ENCODE assay signal across 23 mouse cellular contexts in genomic region chr2:152888774-152889173, GRCm38 (mm10). TPM values are rescaled to one million over a fixed set of nuclear protein-coding genes. Genes with fewer than 3 reads are reported as not detected.
"Had no signal": no experiment of that assay in that cellular context is flagged by ENCODE, and none has a peak within 500 bp of the region (broad histone marks: within the 10 kb centered on the region; RNA-seq: fewer than 3 reads in every experiment).

No protein-coding gene starts in this region.

- H3K4me1 ChIP-seq: lung, embryonic 15.5 days; megakaryocyte, embryonic 14.5 days; midbrain, embryonic 13.5 days; midbrain, embryonic 15.5 days; neural tube, embryonic 12.5 days; stomach, embryonic 15.5 days had no signal

- H3K4me2 ChIP-seq: lung, embryonic 15.5 days; midbrain, embryonic 11.5 days; midbrain, embryonic 13.5 days; midbrain, embryonic 15.5 days; neural tube, embryonic 12.5 days; stomach, embryonic 15.5 days had no signal

- DNase-seq: lung, adult 2 months; lung, postnatal 14 days; lung, postnatal 36 days; right cerebral cortex, postnatal 14 days; thymus, adult 2 months; thymus, postnatal 25 days; thymus, postnatal 4 days had no signal

- H3K27ac ChIP-seq: lung, embryonic 15.5 days; macrophage; midbrain, embryonic 13.5 days; midbrain, embryonic 15.5 days; neural tube, embryonic 12.5 days; stomach, embryonic 15.5 days; stomach, postnatal 0 days had no signal

- H3K9ac ChIP-seq: lung, embryonic 15.5 days; midbrain, embryonic 13.5 days; midbrain, embryonic 15.5 days; neural tube, embryonic 12.5 days; stomach, embryonic 15.5 days had no signal

- H3K4me3 ChIP-seq: lung, embryonic 15.5 days; megakaryocyte, embryonic 14.5 days; midbrain, embryonic 13.5 days; midbrain, embryonic 15.5 days; neural tube, embryonic 12.5 days; stomach, embryonic 15.5 days had no signal

- ATAC-seq: lung, postnatal 0 days; midbrain, embryonic 13.5 days; midbrain, embryonic 15.5 days had no signal

- H3K36me3 ChIP-seq: midbrain, embryonic 15.5 days had no signal

- H3K9me3 ChIP-seq: lung, embryonic 15.5 days; megakaryocyte, embryonic 14.5 days; midbrain, embryonic 13.5 days; midbrain, embryonic 15.5 days; neural tube, embryonic 12.5 days; stomach, embryonic 15.5 days had no signal

- H3K27me3 ChIP-seq: lung, embryonic 15.5 days; megakaryocyte, embryonic 14.5 days; midbrain, embryonic 13.5 days; midbrain, embryonic 15.5 days; neural tube, embryonic 12.5 days; stomach, embryonic 15.5 days had no signal

RNA-seq across cellular contexts. Expression of gene Mylk2, which starts 22.4 kb away (rescaled TPM):
- total RNA-seq: megakaryocyte progenitor cell, adult 5-6 weeks; monocyte, adult 5-6 weeks; neutrophil, adult 5-6 weeks had no signal
- polyA plus RNA-seq: macrophage; midbrain, embryonic 11.5 days; midbrain, embryonic 15.5 days; midbrain, postnatal 0 days; neural tube, embryonic 12.5 days; neural tube, embryonic 14.5 days; testis, adult 2 months had no signal

RNA-seq across cellular contexts. Expression of gene Foxs1, which starts 44.2 kb away (rescaled TPM):
- total RNA-seq: megakaryocyte progenitor cell, adult 5-6 weeks; monocyte, adult 5-6 weeks; neutrophil, adult 5-6 weeks had no signal
- polyA plus RNA-seq: macrophage had no signal
